Mouse (Mus musculus) thymus, adult 2 months (tissue): ENCODE measurements around the gene Mtfmt.

ENCODE experiments used
- CTCF ChIP-seq: fragments of 200-500 bp; IDR thresholded peaks from 2 replicates; pipeline ENCODE4 v1.5.1; 2012; ENCODE audit warnings: mild to moderate bottlenecking, control low read depth, low read length, moderate library complexity, borderline replicate concordance; ENCODE audit not compliant: control insufficient read depth, poor library complexity, insufficient read depth; ENCODE audit errors: extremely low read depth
- POLR2A ChIP-seq: fragments of 200-500 bp; IDR thresholded peaks from 2 replicates; pipeline ENCODE4 v1.6.1; 2012; ENCODE audit warnings: mild to moderate bottlenecking, low read length, control low read depth, moderate library complexity; ENCODE audit not compliant: control insufficient read depth, poor library complexity, insufficient read depth; ENCODE audit errors: extremely low read depth

DNA sequence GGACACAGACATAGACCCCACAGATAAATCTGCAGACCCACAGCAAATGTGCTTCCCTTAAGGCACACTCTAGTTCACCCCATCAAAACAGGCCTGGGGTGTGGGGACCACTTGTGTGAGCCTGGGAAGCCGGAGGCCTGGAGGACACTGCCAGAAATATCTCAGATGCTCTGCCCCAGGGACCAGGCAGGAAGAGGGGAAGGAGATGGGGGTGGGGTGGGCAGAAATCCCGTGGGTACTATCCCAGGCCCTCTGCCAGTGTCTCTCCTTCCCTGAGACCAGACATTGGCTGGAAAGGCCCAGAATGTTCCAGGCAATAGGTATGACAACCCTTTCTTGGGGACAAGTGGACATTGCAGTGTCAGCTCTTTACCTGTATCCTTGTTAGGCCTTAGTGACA, 42.0 kb upstream of the Mtfmt start:
- TF ChIP-seq POLR2A = no peak
- TF ChIP-seq CTCF = no peak
